Mouse (Mus musculus) liver, embryonic 12.5 days (tissue): Measurements from ENCODE around the gene Jag1. TPM values are rescaled to one million over a fixed set of nuclear protein-coding genes. Genes with fewer than 3 reads are reported as not detected.

ENCODE experiments used
- ATAC-seq: fragments of 200-750 bp; cut with Nextera tagmentation; 2 replicates; pipeline ENCODE4 v1.8.0; 2017; ENCODE audit warnings: moderate number of reproducible peaks, mild to moderate bottlenecking, moderate library complexity
- H3K27ac ChIP-seq: fragments of 300-500 bp; sonication (generic); 2 replicates; pipeline ENCODE4 v1.5.1; 2016; ENCODE audit warnings: mild to moderate bottlenecking
- H3K27me3 ChIP-seq: fragments of 300-500 bp; sonication (generic); replicated peaks from 2 replicates; pipeline ENCODE4 v1.6.1; 2016; ENCODE audit warnings: mild to moderate bottlenecking, moderate library complexity
- H3K36me3 ChIP-seq: fragments of 300-500 bp; sonication (generic); 2 replicates; pipeline ENCODE4 v1.6.1; 2016; ENCODE audit warnings: mild to moderate bottlenecking, moderate library complexity
- H3K4me1 ChIP-seq: fragments of 300-500 bp; sonication (generic); 2 replicates; pipeline ENCODE4 v1.6.1; 2016
- H3K4me2 ChIP-seq: fragments of 300-500 bp; sonication (generic); 2 replicates; pipeline ENCODE4 v1.6.1; 2016; ENCODE audit warnings: mild to moderate bottlenecking, moderate library complexity
- H3K4me3 ChIP-seq: fragments of 300-500 bp; sonication (generic); 2 replicates; pipeline ENCODE4 v1.5.1; 2016; ENCODE audit warnings: mild to moderate bottlenecking, moderate library complexity
- H3K9ac ChIP-seq: fragments of 300-500 bp; sonication (generic); 2 replicates; pipeline ENCODE4 v1.6.1; 2016; ENCODE audit warnings: mild to moderate bottlenecking, moderate library complexity
- H3K9me3 ChIP-seq: fragments of 300-500 bp; sonication (generic); replicated peaks from 2 replicates; pipeline ENCODE4 v1.6.1; 2016; ENCODE audit warnings: mild to moderate bottlenecking, moderate library complexity
- WGBS: fragments of 180-500 bp; shearing (Covaris S2); methylation state at CpG from one replicate; pipeline ENCODE4 v1.1.7; 2016; ENCODE audit not compliant: insufficient replicate concordance; 5-methylcytosine and 5-hydroxymethylcytosine counted together
- polyA plus RNA-seq: library from polyadenylated mRNA; unstranded; fragments of >200 nt; fragmentation: Nextera tagmentation; extraction: Ambion mirVana; gene quantifications from 2 replicates; pipeline ENCODE4 v1.2.1, GENCODE M21; 2016

Jag1 gene
- polyA plus RNA-seq, result 2.7 and 2.8 TPM in 2 replicates

- Histone ChIP-seq H3K27ac (peak within 1 kb of the TSS; percentile 76), H3K9me3 (no peaks in the 10 kb centered on the region), H3K4me3 (peak within 1 kb of the TSS; percentile 64), H3K4me2 (peak within 1 kb of the TSS; percentile 74), H3K4me1 (peaks cover 30% of the 10 kb centered on the region), H3K27me3 (peaks cover 83% of the 10 kb centered on the region), H3K9ac (peak within 1 kb of the TSS; percentile 62), H3K36me3 (no peaks in the 10 kb centered on the region)
- WGBS, result under 1% methylated on average over 55 of the region's 59 CpGs
- no peak for ATAC-seq
Observed at GRCm38 (mm10) chr2:137116025-137116674, at the start of gene Jag1. Gene Jag1, minus strand, starts transcription at chr2:137116644.

DNA sequence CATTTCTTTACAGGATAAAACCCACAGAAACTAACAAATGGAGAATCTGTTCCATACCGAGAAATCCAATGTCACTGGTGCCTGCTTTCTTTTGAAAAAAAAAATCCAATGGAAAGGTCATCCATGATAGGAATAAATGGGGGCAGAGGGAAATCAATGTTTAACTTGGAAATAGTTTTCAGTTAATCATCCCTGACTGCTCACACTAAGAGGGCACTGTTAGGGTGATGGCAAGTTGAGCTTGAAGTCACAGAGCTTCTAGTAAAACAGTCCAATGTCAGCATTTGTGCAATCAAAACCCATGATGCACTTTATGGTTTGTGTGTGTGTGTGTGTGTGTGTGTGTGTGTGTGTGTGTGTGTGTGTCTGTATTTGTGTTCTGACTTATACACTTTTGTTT, 39.6 kb upstream of the Jag1 start:
- H3K4me1 ChIP-seq, result no peaks in the 10 kb centered on the region
- no peak for ATAC-seq
- H3K4me3 ChIP-seq, result no peak overlapping the region
- H3K4me2 ChIP-seq, result no peak overlapping the region
- no peak overlapping the region for H3K27ac ChIP-seq
- H3K9ac ChIP-seq, result no peak overlapping the region
- H3K36me3 ChIP-seq, result no peaks in the 10 kb centered on the region
- WGBS, result 53% methylated on average over 1 of the region's 1 CpGs
- H3K9me3 ChIP-seq, result no peaks in the 10 kb centered on the region
- H3K27me3 ChIP-seq, result no peaks in the 10 kb centered on the region

DNA sequence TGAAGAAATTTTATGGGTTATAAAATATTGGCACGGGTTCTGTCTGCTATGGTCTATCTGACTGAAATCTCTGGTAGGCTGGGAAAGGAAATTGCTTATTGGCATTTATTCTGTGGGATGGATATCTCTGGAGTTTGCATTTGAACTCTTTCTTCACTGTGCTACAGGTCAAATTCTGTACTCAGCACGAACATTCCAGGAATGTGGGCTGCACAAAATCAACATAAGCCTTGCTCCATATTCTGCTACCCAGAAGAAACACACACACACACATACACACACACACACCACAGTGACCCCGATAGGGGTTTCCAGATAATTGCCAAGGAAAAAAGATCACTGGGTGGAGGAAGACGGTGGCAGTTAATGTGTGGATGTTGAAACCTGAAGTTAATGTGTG, 37.4 kb upstream of the Jag1 start:
- 44% methylated on average over 4 of the region's 4 CpGs for WGBS
- H3K36me3 ChIP-seq, result no peaks in the 10 kb centered on the region
- H3K27me3 ChIP-seq, result no peaks in the 10 kb centered on the region
- no peak for ATAC-seq
- no peaks in the 10 kb centered on the region for H3K4me1 ChIP-seq
- no peaks in the 10 kb centered on the region for H3K9me3 ChIP-seq
- no peak overlapping the region for H3K9ac ChIP-seq
- H3K4me3 ChIP-seq, result no peak overlapping the region
- no peak overlapping the region for H3K27ac ChIP-seq
- H3K4me2 ChIP-seq, result no peak overlapping the region

GRCm38 (mm10) chr2:137153172-137153667, 36.8 kb upstream of the Jag1 start:
- ATAC-seq, result no peak
- no peak overlapping the region for H3K4me3 ChIP-seq
- no peak overlapping the region for H3K9ac ChIP-seq
- H3K4me1 ChIP-seq, result no peaks in the 10 kb centered on the region
- H3K9me3 ChIP-seq, result no peaks in the 10 kb centered on the region
- H3K27ac ChIP-seq, result no peak overlapping the region
- WGBS, result 69% methylated on average over 10 of the region's 10 CpGs
- no peak overlapping the region for H3K4me2 ChIP-seq
- H3K27me3 ChIP-seq, result no peaks in the 10 kb centered on the region
- H3K36me3 ChIP-seq, result no peaks in the 10 kb centered on the region

DNA sequence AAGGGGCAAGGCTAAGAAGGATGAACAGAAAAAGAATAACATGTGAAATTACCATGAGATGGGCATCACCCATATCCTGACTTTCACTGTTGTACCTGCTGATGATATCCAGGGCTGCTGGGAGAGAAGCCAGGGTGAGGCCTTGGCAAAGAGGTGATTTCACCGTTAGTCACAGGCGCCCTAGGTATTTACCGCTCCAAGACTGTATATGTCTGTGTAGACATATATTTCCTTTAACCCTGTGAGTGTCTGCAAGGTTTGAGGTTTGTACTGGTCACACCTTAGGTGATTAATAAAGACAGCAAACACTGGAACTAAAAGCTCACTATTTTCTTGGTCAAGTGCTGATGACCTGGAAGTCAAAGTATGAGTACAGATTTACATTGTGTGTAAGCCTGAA, 34.5 kb upstream of the Jag1 start:
- no peak overlapping the region for H3K27ac ChIP-seq
- no peaks in the 10 kb centered on the region for H3K36me3 ChIP-seq
- H3K4me2 ChIP-seq, result no peak overlapping the region
- no peak overlapping the region for H3K9ac ChIP-seq
- no peak for ATAC-seq
- H3K9me3 ChIP-seq, result no peaks in the 10 kb centered on the region
- no peak overlapping the region for H3K4me3 ChIP-seq
- 80% methylated on average over 3 of the region's 3 CpGs for WGBS
- H3K4me1 ChIP-seq, result no peaks in the 10 kb centered on the region
- no peaks in the 10 kb centered on the region for H3K27me3 ChIP-seq

DNA sequence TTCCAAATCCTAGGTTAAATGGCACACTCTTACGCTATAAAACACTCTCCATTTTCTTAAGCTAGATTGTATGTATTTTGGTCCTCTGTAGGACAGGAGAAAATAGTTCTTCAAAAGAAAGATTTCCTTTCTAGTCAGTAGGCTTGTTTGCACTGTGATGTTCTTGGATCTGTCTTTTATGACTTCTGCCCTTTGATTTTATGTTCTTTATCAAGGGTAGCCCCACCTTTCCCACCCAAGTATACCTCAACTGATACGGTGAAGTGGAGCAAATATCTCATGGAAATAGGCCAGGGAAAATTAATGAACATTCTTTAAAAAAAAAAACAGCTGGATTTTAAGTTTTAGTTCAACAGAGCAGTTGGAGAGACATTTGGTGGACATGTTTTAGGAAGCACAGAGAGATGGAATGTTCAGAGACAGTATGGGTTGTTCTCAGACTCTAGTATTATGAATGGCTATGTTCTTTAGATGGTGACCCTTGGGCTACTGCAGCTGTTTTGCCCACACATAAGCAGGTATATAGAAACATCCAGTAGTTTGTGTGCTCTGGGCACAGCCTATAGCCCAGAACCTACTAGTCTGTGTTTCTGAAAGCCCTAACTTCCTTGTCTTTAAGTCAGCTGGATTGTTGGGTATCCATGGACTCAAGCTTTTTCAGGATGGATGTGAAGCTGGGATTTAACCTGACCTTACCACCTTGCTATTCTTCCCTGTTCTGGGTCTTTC, 30.7 kb upstream of the Jag1 start:
- H3K36me3 ChIP-seq, result no peaks in the 10 kb centered on the region
- H3K4me3 ChIP-seq, result no peak overlapping the region
- H3K9ac ChIP-seq, result no peak overlapping the region
- no peaks in the 10 kb centered on the region for H3K27me3 ChIP-seq
- no peak for ATAC-seq
- no peaks in the 10 kb centered on the region for H3K4me1 ChIP-seq
- H3K27ac ChIP-seq, result no peak overlapping the region
- H3K4me2 ChIP-seq, result no peak overlapping the region
- H3K9me3 ChIP-seq, result no peaks in the 10 kb centered on the region
- 76% methylated on average over 2 of the region's 2 CpGs for WGBS

GRCm38 (mm10) chr2:137138063-137138462, 21.6 kb upstream of the Jag1 start:
- ATAC-seq, result no peak
- Histone ChIP-seq H3K4me1 (no peaks in the 10 kb centered on the region), H3K27ac (no peak overlapping the region), H3K4me3 (no peak overlapping the region), H3K9me3 (no peaks in the 10 kb centered on the region), H3K27me3 (no peaks in the 10 kb centered on the region), H3K4me2 (no peak overlapping the region), H3K9ac (no peak overlapping the region), H3K36me3 (no peaks in the 10 kb centered on the region)
- 60% methylated on average over 1 of the region's 1 CpGs for WGBS

DNA sequence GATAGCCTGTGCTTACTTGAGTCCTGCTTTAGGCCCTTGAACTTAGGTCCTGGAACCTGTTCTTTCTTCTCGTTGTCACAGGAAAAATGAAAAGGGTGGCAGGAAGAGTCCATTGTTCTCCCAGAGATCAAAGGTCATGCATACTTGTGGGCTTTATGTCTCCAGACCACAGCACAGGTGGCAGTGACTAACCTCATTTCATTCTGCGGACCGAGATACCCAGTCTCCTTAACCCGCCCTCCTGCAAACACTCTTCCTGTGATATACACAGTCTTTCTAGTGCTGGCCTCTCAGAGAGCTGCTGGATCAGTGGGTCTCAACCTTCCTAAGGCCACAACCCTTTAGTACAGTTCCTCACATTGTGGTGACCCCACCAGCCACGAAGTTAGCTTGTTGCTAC, 17.6 kb upstream of the Jag1 start:
- Histone ChIP-seq H3K27ac (no peak overlapping the region), H3K4me3 (no peak overlapping the region), H3K9me3 (no peaks in the 10 kb centered on the region), H3K9ac (no peak overlapping the region), H3K27me3 (no peaks in the 10 kb centered on the region), H3K4me2 (no peak overlapping the region), H3K4me1 (no peaks in the 10 kb centered on the region), H3K36me3 (no peaks in the 10 kb centered on the region)
- 53% methylated on average over 5 of the region's 5 CpGs for WGBS
- no peak for ATAC-seq

DNA sequence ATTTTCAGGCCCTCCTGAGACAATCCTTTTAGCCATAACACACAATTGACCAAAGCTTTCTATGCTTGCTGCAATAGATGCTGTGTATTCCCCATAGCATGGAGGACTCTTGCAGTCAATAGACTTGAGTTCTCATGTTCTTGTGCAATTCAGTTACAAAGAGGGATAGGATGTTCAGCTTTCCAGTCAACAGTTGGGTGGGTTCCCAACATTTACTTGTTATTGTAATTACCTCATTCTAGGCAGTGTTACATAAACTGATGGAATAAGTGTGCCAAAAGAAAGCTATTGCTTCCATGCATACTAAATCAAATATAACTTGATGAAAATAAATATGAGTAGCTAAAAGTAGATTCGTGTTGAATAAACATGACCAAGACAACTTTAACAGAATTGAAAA, 8.4 kb upstream of the Jag1 start:
- 52% methylated on average over 1 of the region's 1 CpGs for WGBS
- Histone ChIP-seq H3K9ac (no peak overlapping the region), H3K9me3 (no peaks in the 10 kb centered on the region), H3K36me3 (no peaks in the 10 kb centered on the region), H3K4me3 (no peak overlapping the region), H3K27ac (no peak overlapping the region), H3K27me3 (0 out of 2 replicates have a peak, but pooled peaks cover 3% of the 10 kb centered on the region), H3K4me1 (no peaks in the 10 kb centered on the region), H3K4me2 (no peak overlapping the region)
- ATAC-seq, result no peak

- Histone ChIP-seq H3K4me1 (peaks cover 30% of the 10 kb centered on the region), H3K9ac (peak overlapping the region; percentile 62), H3K9me3 (no peaks in the 10 kb centered on the region), H3K36me3 (no peaks in the 10 kb centered on the region), H3K27me3 (peaks cover 71% of the 10 kb centered on the region), H3K4me3 (peak overlapping the region; percentile 64), H3K4me2 (peak overlapping the region; percentile 74), H3K27ac (peak overlapping the region; percentile 76)
- under 1% methylated on average over 33 of the region's 33 CpGs for WGBS
- peak; percentile 65 for ATAC-seq
Observed at GRCm38 (mm10) chr2:137117321-137117690, 862 bp upstream of the Jag1 start.

GRCm38 (mm10) chr2:137116675-137117320, 354 bp upstream of the Jag1 start:
- 0% methylated on average over 52 of the region's 61 CpGs for WGBS
- Histone ChIP-seq H3K4me1 (peaks cover 30% of the 10 kb centered on the region), H3K9me3 (no peaks in the 10 kb centered on the region), H3K36me3 (no peaks in the 10 kb centered on the region), H3K4me3 (peak overlapping the region; percentile 64), H3K4me2 (peak overlapping the region; percentile 74), H3K27me3 (peaks cover 76% of the 10 kb centered on the region), H3K27ac (peak overlapping the region; percentile 76), H3K9ac (peak overlapping the region; percentile 62)
- peak; percentile 83 for ATAC-seq
